Mouse (Mus musculus): Measurements from ENCODE around the gene Tmem30a. TPM values are rescaled to one million over a fixed set of nuclear protein-coding genes. Genes with fewer than 3 reads are reported as not detected.

Gene Tmem30a
- total and polyA plus RNA-seq, 3 experiments, result 29.7 to 83.6 (median 42.1) TPM

- no peak overlapping the region for H3K4me3 ChIP-seq (replicated peaks in 1 of 3; ENCODE audit: low read depth in 2 of 3, low read length in 2 of 3, poor library complexity in 1 of 3)
- H3K27ac ChIP-seq (ENCODE audit: insufficient read depth, low read depth), result no peak overlapping the region
- H3K9me3 ChIP-seq (replicated peaks; ENCODE audit: low read length), result no peaks in the 10 kb centered on the region
- no peak overlapping the region for H3K4me2 ChIP-seq (ENCODE audit: insufficient read depth, low read depth, poor library complexity, severe bottlenecking)
- dilution Hi-C loops (cut with MboI; ENCODE audit: extremely low pct_ligation_motif_present, extremely low pct_unique_long_range_greater_than_20kb, low sequenced_read_pairs) (no loop called here), in situ Hi-C loops (cut with MboI; ENCODE audit: low pct_ligation_motif_present, low pct_unique_long_range_greater_than_20kb, low sequenced_read_pairs) (no loop called here)
- no peak for DNase-seq (ENCODE audit: extremely low read depth)
- H3K36me3 ChIP-seq (replicated peaks in 1 of 2; ENCODE audit: control insufficient read depth in 1 of 2, insufficient read depth in 1 of 2, low read length in 1 of 2), result no peaks in the 10 kb centered on the region
- no peak for TF ChIP-seq HCFC1 (IDR thresholded peaks at IDR 0.05; ENCODE audit: low read depth, low read length)
- TF ChIP-seq PAX5 (IDR thresholded peaks at IDR 0.05; ENCODE audit: low read length), result no peak
- TF ChIP-seq TCF12 (IDR thresholded peaks at IDR 0.05; ENCODE audit: low read depth, low read length), result no peak
- TF ChIP-seq ELF1 (IDR thresholded peaks at IDR 0.05; ENCODE audit: low read depth, low read length), result no peak
- TF ChIP-seq ZC3H11A (IDR thresholded peaks at IDR 0.05; ENCODE audit: low read depth, low read length), result no peak
- TF ChIP-seq MAFK (IDR thresholded peaks at IDR 0.05; ENCODE audit: insufficient replicate concordance, low read length), result no peak
- TF ChIP-seq E2F4 (IDR thresholded peaks at IDR 0.05; ENCODE audit: insufficient replicate concordance, low read depth, low read length), result no peak
- no peak for TF ChIP-seq SMC3 (IDR thresholded peaks at IDR 0.05; ENCODE audit: low read depth, low read length)
- TF ChIP-seq USF1 (IDR thresholded peaks at IDR 0.05; ENCODE audit: low read depth, low read length), result no peak
- TF ChIP-seq ZMIZ1 (IDR thresholded peaks at IDR 0.05; ENCODE audit: low read depth, low read length), result no peak
- no peak for TF ChIP-seq MAX (IDR thresholded peaks at IDR 0.05; ENCODE audit: low read length)
- no peak for TF ChIP-seq IRF4 (IDR thresholded peaks at IDR 0.05; ENCODE audit: low read depth, low read length)
- TF ChIP-seq MAZ (IDR thresholded peaks at IDR 0.05; ENCODE audit: low read depth, low read length), result no peak
- no peak for TF ChIP-seq GABPA (IDR thresholded peaks at IDR 0.05; ENCODE audit: insufficient replicate concordance, low read depth, low read length)
- no peak for TF ChIP-seq CHD1 (IDR thresholded peaks at IDR 0.05; ENCODE audit: low read depth, low read length)
- no peak for TF ChIP-seq RCOR1 (conservative IDR thresholded peaks at IDR 0.05; ENCODE audit: low read depth, low read length)
- no peak overlapping the region for H3K9ac ChIP-seq (ENCODE audit: insufficient read depth, low read depth)
- H3K4me1 ChIP-seq (ENCODE audit: control insufficient read depth in 1 of 2, insufficient read depth in 2 of 2), result no peaks in the 10 kb centered on the region
- no peaks in the 10 kb centered on the region for H3K27me3 ChIP-seq (replicated peaks)
- no peaks in the 10 kb centered on the region for H3K79me2 ChIP-seq (replicated peaks; ENCODE audit: control insufficient read depth, extremely low read depth, insufficient read depth, poor library complexity, severe bottlenecking)
These were observed 33.8 kb upstream of the Tmem30a start for GRCm38 (mm10) chr9:79827072-79827471.

- H3K36me3 ChIP-seq (replicated peaks in 1 of 2; ENCODE audit: control insufficient read depth in 1 of 2, insufficient read depth in 1 of 2, low read length in 1 of 2), result no peaks in the 10 kb centered on the region
- H3K4me1 ChIP-seq (ENCODE audit: control insufficient read depth in 1 of 2, insufficient read depth in 2 of 2), result no peaks in the 10 kb centered on the region
- no peak overlapping the region for H3K4me3 ChIP-seq (replicated peaks in 1 of 3; ENCODE audit: low read depth in 2 of 3, low read length in 2 of 3, poor library complexity in 1 of 3)
- no peak overlapping the region for H3K4me2 ChIP-seq (ENCODE audit: insufficient read depth, low read depth, poor library complexity, severe bottlenecking)
- no peak for DNase-seq (ENCODE audit: extremely low read depth)
- no peak overlapping the region for H3K9ac ChIP-seq (ENCODE audit: insufficient read depth, low read depth)
- in situ Hi-C loops (cut with MboI; ENCODE audit: low pct_ligation_motif_present, low pct_unique_long_range_greater_than_20kb, low sequenced_read_pairs), result no loop called here
- dilution Hi-C loops (cut with MboI; ENCODE audit: extremely low pct_ligation_motif_present, extremely low pct_unique_long_range_greater_than_20kb, low sequenced_read_pairs), result no loop called here
- H3K9me3 ChIP-seq (replicated peaks; ENCODE audit: low read length), result no peaks in the 10 kb centered on the region
- TF ChIP-seq POLR2A (IDR thresholded peaks at IDR 0.05; ENCODE audit: low read depth, low read length), result no peak
- no peak for TF ChIP-seq SMC3 (IDR thresholded peaks at IDR 0.05; ENCODE audit: low read depth, low read length)
- no peak for TF ChIP-seq NELFE (IDR thresholded peaks at IDR 0.05; ENCODE audit: low read depth, low read length)
- no peak for TF ChIP-seq JUND (conservative IDR thresholded peaks at IDR 0.05; ENCODE audit: low read depth, low read length)
- no peak for TF ChIP-seq ETS1 (conservative IDR thresholded peaks at IDR 0.05; ENCODE audit: low read depth, low read length)
- no peak for TF ChIP-seq ZKSCAN1 (IDR thresholded peaks at IDR 0.05; ENCODE audit: borderline replicate concordance, low read depth, low read length)
- no peak for TF ChIP-seq MYC (IDR thresholded peaks at IDR 0.05; ENCODE audit: low read depth, low read length)
- no peak for TF ChIP-seq CTCF (conservative IDR thresholded peaks at IDR 0.05 in 1 of 2, IDR thresholded peaks at IDR 0.05 in 1 of 2; ENCODE audit: low read depth in 2 of 2, low read length in 2 of 2)
- TF ChIP-seq IRF4 (IDR thresholded peaks at IDR 0.05; ENCODE audit: low read depth, low read length), result no peak
- no peak for TF ChIP-seq MAZ (IDR thresholded peaks at IDR 0.05; ENCODE audit: low read depth, low read length)
- no peak for TF ChIP-seq RCOR1 (conservative IDR thresholded peaks at IDR 0.05; ENCODE audit: low read depth, low read length)
- no peak for TF ChIP-seq RAD21 (IDR thresholded peaks at IDR 0.05; ENCODE audit: low read depth, low read length)
- H3K79me2 ChIP-seq (replicated peaks; ENCODE audit: control insufficient read depth, extremely low read depth, insufficient read depth, poor library complexity, severe bottlenecking), result no peaks in the 10 kb centered on the region
- H3K27ac ChIP-seq (ENCODE audit: insufficient read depth, low read depth), result no peak overlapping the region
- H3K27me3 ChIP-seq (replicated peaks), result no peaks in the 10 kb centered on the region
These were observed 32.2 kb upstream of the Tmem30a start for GRCm38 (mm10) chr9:79825526-79825925.

Measured in CH12.LX (cell line).